Mouse (Mus musculus) megakaryocyte, embryonic 14.5 days (primary cell): ENCODE measurements around the gene Derl2.

ENCODE experiments used
- FLI1 ChIP-seq: IDR thresholded peaks from 2 replicates; pipeline ENCODE4 v1.6.1; 2012; ENCODE audit warnings: low read length, inconsistent platforms, mixed read lengths
- GATA1 ChIP-seq: IDR thresholded peaks from 3 replicates; pipeline ENCODE4 v1.6.1; 2012; ENCODE audit warnings: mixed read lengths, low read length, inconsistent platforms, borderline replicate concordance

GRCm38 (mm10) chr11:71018416-71019200 lies 1.0 kb downstream of the Derl2 start:
- TF ChIP-seq GATA1, result no peak
- TF ChIP-seq FLI1, result no peak
